In genomic region chr3:127874254-127874883, GRCm38 (mm10) we compare ENCODE assay signal across 13 mouse cellular contexts. TPM values are rescaled to one million over a fixed set of nuclear protein-coding genes. Genes with fewer than 3 reads are reported as not detected.
DNase-seq lines count a peak whose midpoint lies in the region; ATAC-seq and TF ChIP-seq lines count a peak whose summit lies in the region.
"Had no signal": no experiment of that assay in that cellular context is flagged by ENCODE, and none has a peak within 500 bp of the region (broad histone marks: within the 10 kb centered on the region; RNA-seq: fewer than 3 reads in every experiment).

No protein-coding gene starts in this region.

- H3K4me2 ChIP-seq in kidney, embryonic 14.5 days (replicated peaks; ENCODE audit: low read depth, low read length) = no peak overlapping the region
- no peak overlapping the region for H3K4me2 ChIP-seq in hindbrain, embryonic 12.5 days (replicated peaks)
- H3K4me2 ChIP-seq in stomach, embryonic 14.5 days (replicated peaks; ENCODE audit: low read depth, low read length) = no peak overlapping the region

- TF ChIP-seq POLR2A in brain, embryonic 14.5 days (IDR thresholded peaks at IDR 0.05; ENCODE audit: borderline replicate concordance, extremely low read depth, insufficient read depth, insufficient read length, poor library complexity, severe bottlenecking) = no peak

- no peak for TF ChIP-seq CTCF in brain, embryonic 14.5 days (IDR thresholded peaks at IDR 0.05; ENCODE audit: borderline replicate concordance, extremely low read depth, insufficient read depth, insufficient read length)

- intact Hi-C loops in left cerebral cortex, postnatal 14 days (cut with DNase I) = no loop called here
- intact Hi-C loops in gastrocnemius, postnatal 14 days (cut with DNase I; ENCODE audit: low total_unique reads) = no loop called here

- no peak overlapping the region for H3K9ac ChIP-seq in kidney, embryonic 14.5 days (ENCODE audit: low read depth, low read length)
- no peak overlapping the region for H3K9ac ChIP-seq in hindbrain, embryonic 12.5 days
- no peak overlapping the region for H3K9ac ChIP-seq in stomach, embryonic 14.5 days (replicated peaks; ENCODE audit: low read depth, low read length)

- no peaks in the 10 kb centered on the region for H3K9me3 ChIP-seq in kidney, embryonic 14.5 days (ENCODE audit: control insufficient read depth, low read length)
- H3K9me3 ChIP-seq in hindbrain, embryonic 12.5 days (replicated peaks) = no peaks in the 10 kb centered on the region
- H3K9me3 ChIP-seq in stomach, embryonic 14.5 days (ENCODE audit: control insufficient read depth, low read depth, low read length) = no peaks in the 10 kb centered on the region
- H3K9me3 ChIP-seq: midbrain, embryonic 10.5 days had no signal

- 0 out of 2 replicates have a peak, but pooled peaks cover 3% of the 10 kb centered on the region for H3K4me1 ChIP-seq in kidney, embryonic 14.5 days (ENCODE audit: control insufficient read depth, insufficient read depth, low read length)
- H3K4me1 ChIP-seq in hindbrain, embryonic 12.5 days = no peaks in the 10 kb centered on the region; the same call in 1 of the 2 replicates
- peaks cover 5% of the 10 kb centered on the region; the same call in 1 of the 2 replicates for H3K4me1 ChIP-seq in stomach, embryonic 14.5 days (ENCODE audit: control insufficient read depth, insufficient read depth, low read length)
- H3K4me1 ChIP-seq: midbrain, embryonic 10.5 days had no signal

- peak; percentile 82 for ATAC-seq in kidney, embryonic 14.5 days (ENCODE audit: low FRiP score, low TSS enrichment)
- ATAC-seq in hindbrain, embryonic 12.5 days (ENCODE audit: low FRiP score) = peak; percentile 94
- ATAC-seq in stomach, embryonic 14.5 days (ENCODE audit: insufficient number of reproducible peaks, insufficient read depth, low FRiP score, low read depth) = peak; percentile 82; the same call in 1 of the 2 replicates

- H3K27ac ChIP-seq in kidney, embryonic 14.5 days (ENCODE audit: low read depth, low read length) = no peak overlapping the region
- H3K27ac ChIP-seq in hindbrain, embryonic 12.5 days = peak overlapping the region; percentile 55; the same call in 1 of the 2 replicates
- H3K27ac ChIP-seq in stomach, embryonic 14.5 days (ENCODE audit: low read length) = no peak overlapping the region
- H3K27ac ChIP-seq: midbrain, embryonic 10.5 days had no signal

- WGBS in kidney, embryonic 14.5 days = 14% methylated on average over 4 of the region's 4 CpGs
- whole genome bisulfite sequencing in hindbrain, embryonic 12.5 days = 31% methylated on average over 4 of the region's 4 CpGs
- 13% methylated on average over 4 of the region's 4 CpGs for WGBS in stomach, embryonic 14.5 days

- no peak overlapping the region for H3K4me3 ChIP-seq in kidney, embryonic 14.5 days (ENCODE audit: low read length)
- no peak overlapping the region for H3K4me3 ChIP-seq in hindbrain, embryonic 12.5 days
- H3K4me3 ChIP-seq in stomach, embryonic 14.5 days (ENCODE audit: low read depth, low read length) = no peak overlapping the region
- H3K4me3 ChIP-seq: midbrain, embryonic 10.5 days had no signal

- DNase-seq in kidney, adult 18-20 months = no peak
- peak; percentile 78 for DNase-seq in brain, embryonic 14.5 days (ENCODE audit: low read depth)
- no peak for DNase-seq in left cerebral cortex, postnatal 14 days (ENCODE audit: low spot score in 2 of 2)
- DNase-seq in heart, adult 8-10 months (ENCODE audit: low spot score) = no peak
- no peak for DNase-seq in gastrocnemius, postnatal 14 days
- DNase-seq: cerebellum, adult 8-10 months; heart, postnatal 10 days; kidney, postnatal 10 days; right cerebral cortex, postnatal 14 days had no signal

- H3K27me3 ChIP-seq in kidney, embryonic 14.5 days (ENCODE audit: control insufficient read depth, insufficient read depth, low read length) = no peaks in the 10 kb centered on the region
- H3K27me3 ChIP-seq in hindbrain, embryonic 12.5 days = no peaks in the 10 kb centered on the region
- no peaks in the 10 kb centered on the region for H3K27me3 ChIP-seq in stomach, embryonic 14.5 days (ENCODE audit: control insufficient read depth, insufficient read depth, low read length)

- H3K36me3 ChIP-seq in kidney, embryonic 14.5 days (ENCODE audit: control insufficient read depth, insufficient read depth, low read length) = no peaks in the 10 kb centered on the region
- H3K36me3 ChIP-seq in hindbrain, embryonic 12.5 days = no peaks in the 10 kb centered on the region
- H3K36me3 ChIP-seq in stomach, embryonic 14.5 days (ENCODE audit: control insufficient read depth, insufficient read depth, low read length) = no peaks in the 10 kb centered on the region
- H3K36me3 ChIP-seq: midbrain, embryonic 10.5 days had no signal

RNA-seq across cellular contexts. Expression of gene Fam241a, which starts 21.8 kb away (rescaled TPM):
- 5.8 and 6.7 TPM in 2 replicates for polyA plus RNA-seq in kidney, embryonic 14.5 days (2014; fragmentation: Nextera tagmentation; extraction: Ambion mirVana)
- polyA plus RNA-seq in brain, embryonic 14.5 days (2012; rRNA removed) = 6.1 and 6.3 TPM in 2 replicates
- polyA plus RNA-seq in hindbrain, embryonic 12.5 days (2016; fragmentation: Nextera tagmentation; extraction: Ambion mirVana) = 12.0 and 12.7 TPM in 2 replicates
- polyA plus RNA-seq in stomach, embryonic 14.5 days (2014; fragmentation: Nextera tagmentation; extraction: Ambion mirVana) = 17.0 and 24.4 TPM in 2 replicates
- total RNA-seq in left cerebral cortex, postnatal 14 days (2021) = 1 to 10 TPM; 4.2 to 4.8 TPM
- 1 to 10 TPM; 3.1 to 4.4 (median 3.9) TPM for total RNA-seq in heart, adult 8-10 months (2022)
- 1 to 10 TPM; 3.9 to 4.1 TPM for total RNA-seq in gastrocnemius, postnatal 14 days (2021)

RNA-seq across cellular contexts. Expression of gene Ap1ar, which starts 37.0 kb away (rescaled TPM):
- 54.9 and 60.9 TPM in 2 replicates for polyA plus RNA-seq in kidney, embryonic 14.5 days (2014; fragmentation: Nextera tagmentation; extraction: Ambion mirVana)
- 43.9 and 69.3 TPM in 2 replicates for polyA plus RNA-seq in brain, embryonic 14.5 days (2012; rRNA removed)
- polyA plus RNA-seq in hindbrain, embryonic 12.5 days (2016; fragmentation: Nextera tagmentation; extraction: Ambion mirVana) = 80.8 and 83.8 TPM in 2 replicates
- polyA plus RNA-seq in stomach, embryonic 14.5 days (2014; fragmentation: Nextera tagmentation; extraction: Ambion mirVana) = 56.8 and 62.3 TPM in 2 replicates
- total RNA-seq in left cerebral cortex, postnatal 14 days (2021) = 10 to 100 TPM; 71.3 to 74.1 TPM
- 10 to 100 TPM; 19.0 to 22.9 (median 20.3) TPM for total RNA-seq in heart, adult 8-10 months (2022)
- total RNA-seq in gastrocnemius, postnatal 14 days (2021) = 10 to 100 TPM; 15.3 to 16.4 TPM
